Mouse (Mus musculus) ES-E14 (cell line): Measurements from ENCODE around the gene Vps26b.
A peak's percentile ranks its signal among the peaks of the same experiment; 100 is the strongest.

Experiments
- CHD2 ChIP-seq: IDR thresholded peaks from 2 replicates; pipeline ENCODE4 v1.6.1; 2014; ENCODE audit warnings: mild to moderate bottlenecking, low read depth, low read length, inconsistent platforms
- HCFC1 ChIP-seq: IDR thresholded peaks from 2 replicates; pipeline ENCODE4 v1.6.1; 2012; ENCODE audit warnings: low read length, inconsistent platforms, borderline replicate concordance; ENCODE audit not compliant: insufficient read depth
- MAFK ChIP-seq: IDR thresholded peaks from 2 replicates; pipeline ENCODE4 v1.6.1; 2014; ENCODE audit warnings: mild to moderate bottlenecking, low read depth, low read length, inconsistent platforms; ENCODE audit not compliant: insufficient read depth
- ZC3H11A ChIP-seq: IDR thresholded peaks from 2 replicates; pipeline ENCODE4 v1.6.1; 2012; ENCODE audit warnings: low read depth, mild to moderate bottlenecking, inconsistent platforms, low read length, borderline replicate concordance
- ZNF384 ChIP-seq: IDR thresholded peaks from 2 replicates; pipeline ENCODE4 v1.6.1; 2012; ENCODE audit warnings: low read depth, low read length, inconsistent platforms

DNA sequence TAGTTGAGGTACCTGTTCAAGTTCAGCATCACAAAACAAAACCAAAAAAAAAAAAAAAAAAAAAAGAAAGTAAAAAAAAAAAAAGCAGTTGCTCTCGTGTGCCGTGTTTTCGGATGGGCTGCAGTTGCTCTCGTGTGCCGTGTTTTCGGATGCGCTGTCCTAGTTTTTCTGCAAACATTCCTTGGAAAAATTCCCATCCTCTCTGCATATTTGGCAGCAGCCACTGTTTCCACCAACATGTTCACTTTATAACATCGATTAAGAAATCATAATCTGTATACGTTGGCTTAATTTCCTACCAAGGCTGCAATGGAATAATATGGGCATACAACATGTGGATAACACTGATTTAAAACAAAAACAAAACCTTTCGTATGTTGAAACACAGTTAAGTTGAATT lies 36.7 kb downstream of the Vps26b start:
- TF ChIP-seq ZNF384 = peak; percentile 63
- no peak for TF ChIP-seq MAFK
- no peak for TF ChIP-seq CHD2
- no peak for TF ChIP-seq ZC3H11A
- no peak for TF ChIP-seq HCFC1
